Mouse (Mus musculus): ENCODE results near the gene Olfml1. TPM values are rescaled to one million over a fixed set of nuclear protein-coding genes. Genes with fewer than 3 reads are reported as not detected.

Gene Olfml1
- polyA plus RNA-seq, 1 experiment from 2014 or later, result 7.3 TPM

GRCm38 (mm10) chr7:107592641-107593040 is 25.4 kb downstream of the Olfml1 start:
- no peaks in the 10 kb centered on the region for H3K27me3 ChIP-seq (replicated peaks; ENCODE audit: control insufficient read depth, insufficient read depth, low read length)
- H3K9me3 ChIP-seq (ENCODE audit: control insufficient read depth), result no peaks in the 10 kb centered on the region
- no peak for ATAC-seq
- H3K4me2 ChIP-seq (replicated peaks; ENCODE audit: low read depth), result no peak overlapping the region
- H3K9ac ChIP-seq (ENCODE audit: low read depth, low read length), result no peak overlapping the region
- no peak for TF ChIP-seq CTCF (IDR thresholded peaks at IDR 0.05; ENCODE audit: low read depth)
- no peaks in the 10 kb centered on the region for H3K36me3 ChIP-seq (ENCODE audit: control insufficient read depth, insufficient read depth)
- WGBS, result 53% methylated on average over 2 of the region's 2 CpGs
- H3K4me1 ChIP-seq (replicated peaks; ENCODE audit: control insufficient read depth, insufficient read depth, low read length), result 0 out of 2 replicates have a peak, but pooled peaks cover 3% of the 10 kb centered on the region
- no peak overlapping the region for H3K27ac ChIP-seq (ENCODE audit: low read depth, low read length)
- no peak overlapping the region for H3K4me3 ChIP-seq (ENCODE audit: low read depth, low read length)

- WGBS, result 40% methylated on average over 7 of the region's 7 CpGs
- Histone ChIP-seq H3K9me3 (ENCODE audit: control insufficient read depth) (no peaks in the 10 kb centered on the region), H3K9ac (ENCODE audit: low read depth, low read length) (no peak overlapping the region)
Measured at GRCm38 (mm10) chr7:107593904-107594303, 26.7 kb downstream of the Olfml1 start.

GRCm38 (mm10) chr7:107594325-107594856 is 27.1 kb downstream of the Olfml1 start:
- Histone ChIP-seq H3K36me3 (ENCODE audit: control insufficient read depth, insufficient read depth) (no peaks in the 10 kb centered on the region), H3K9ac (ENCODE audit: low read depth, low read length) (peak overlapping the region; percentile 60), H3K4me3 (ENCODE audit: low read depth, low read length) (peak overlapping the region; percentile 60), H3K9me3 (ENCODE audit: control insufficient read depth) (no peaks in the 10 kb centered on the region), H3K4me2 (replicated peaks; ENCODE audit: low read depth) (peak overlapping the region; percentile 94), H3K4me1 (replicated peaks; ENCODE audit: control insufficient read depth, insufficient read depth, low read length) (0 out of 2 replicates have a peak, but pooled peaks cover 3% of the 10 kb centered on the region), H3K27ac (ENCODE audit: low read depth, low read length) (peak overlapping the region; percentile 82), H3K27me3 (replicated peaks; ENCODE audit: control insufficient read depth, insufficient read depth, low read length) (no peaks in the 10 kb centered on the region)
- peak; percentile 89 for ATAC-seq
- under 1% methylated on average over 16 of the region's 16 CpGs for WGBS
- TF ChIP-seq CTCF (IDR thresholded peaks at IDR 0.05; ENCODE audit: low read depth), result peak; percentile 77

More at GRCm38 (mm10) chr7:107593904-107594303, 26.7 kb downstream of the Olfml1 start:
- Histone ChIP-seq H3K36me3 (ENCODE audit: control insufficient read depth, insufficient read depth) (no peaks in the 10 kb centered on the region), H3K27ac (ENCODE audit: low read depth, low read length) (peak overlapping the region; percentile 82; the same call in 1 of the 2 replicates), H3K4me2 (replicated peaks; ENCODE audit: low read depth) (peak overlapping the region; percentile 94), H3K4me1 (replicated peaks; ENCODE audit: control insufficient read depth, insufficient read depth, low read length) (0 out of 2 replicates have a peak, but pooled peaks cover 3% of the 10 kb centered on the region), H3K27me3 (replicated peaks; ENCODE audit: control insufficient read depth, insufficient read depth, low read length) (no peaks in the 10 kb centered on the region), H3K4me3 (ENCODE audit: low read depth, low read length) (no peak overlapping the region)
- no peak for TF ChIP-seq CTCF (IDR thresholded peaks at IDR 0.05; ENCODE audit: low read depth)
- no peak for ATAC-seq

GRCm38 (mm10) chr7:107594857-107595402 is 27.7 kb downstream of the Olfml1 start, which contains the start of gene Ppfibp2:
Gene Ppfibp2, plus strand, starts transcription at chr7:107595207.
- TF ChIP-seq CTCF (IDR thresholded peaks at IDR 0.05; ENCODE audit: low read depth), result no peak
- H3K27ac ChIP-seq (ENCODE audit: low read depth, low read length), result peak within 1 kb of the TSS; percentile 82
- H3K4me1 ChIP-seq (replicated peaks; ENCODE audit: control insufficient read depth, insufficient read depth, low read length), result 0 out of 2 replicates have a peak, but pooled peaks cover 3% of the 10 kb centered on the region
- H3K27me3 ChIP-seq (replicated peaks; ENCODE audit: control insufficient read depth, insufficient read depth, low read length), result no peaks in the 10 kb centered on the region
- H3K36me3 ChIP-seq (ENCODE audit: control insufficient read depth, insufficient read depth), result no peaks in the 10 kb centered on the region
- WGBS, result 1% methylated on average over 24 of the region's 24 CpGs
- peak; percentile 99 for ATAC-seq
- H3K4me2 ChIP-seq (replicated peaks; ENCODE audit: low read depth), result peak within 1 kb of the TSS; percentile 94
- H3K9me3 ChIP-seq (ENCODE audit: control insufficient read depth), result no peaks in the 10 kb centered on the region
- H3K9ac ChIP-seq (ENCODE audit: low read depth, low read length), result peak within 1 kb of the TSS; percentile 60
- peak within 1 kb of the TSS; percentile 60 for H3K4me3 ChIP-seq (ENCODE audit: low read depth, low read length)

GRCm38 (mm10) chr7:107595426-107595825 is 28.2 kb downstream of the Olfml1 start:
- peak overlapping the region; percentile 60 for H3K4me3 ChIP-seq (ENCODE audit: low read depth, low read length)
- no peak for TF ChIP-seq CTCF (IDR thresholded peaks at IDR 0.05; ENCODE audit: low read depth)
- H3K27ac ChIP-seq (ENCODE audit: low read depth, low read length), result peak overlapping the region; percentile 82; the same call in 1 of the 2 replicates
- H3K9me3 ChIP-seq (ENCODE audit: control insufficient read depth), result no peaks in the 10 kb centered on the region
- 10% methylated on average over 13 of the region's 13 CpGs for WGBS
- H3K4me2 ChIP-seq (replicated peaks; ENCODE audit: low read depth), result peak overlapping the region; percentile 94
- no peaks in the 10 kb centered on the region for H3K27me3 ChIP-seq (replicated peaks; ENCODE audit: control insufficient read depth, insufficient read depth, low read length)
- H3K36me3 ChIP-seq (ENCODE audit: control insufficient read depth, insufficient read depth), result no peaks in the 10 kb centered on the region
- H3K4me1 ChIP-seq (replicated peaks; ENCODE audit: control insufficient read depth, insufficient read depth, low read length), result 0 out of 2 replicates have a peak, but pooled peaks cover 3% of the 10 kb centered on the region
- no peak for ATAC-seq
- H3K9ac ChIP-seq (ENCODE audit: low read depth, low read length), result peak overlapping the region; percentile 60; the same call in 1 of the 2 replicates

- Histone ChIP-seq H3K9me3 (ENCODE audit: control insufficient read depth) (no peaks in the 10 kb centered on the region), H3K4me1 (replicated peaks; ENCODE audit: control insufficient read depth, insufficient read depth, low read length) (0 out of 2 replicates have a peak, but pooled peaks cover 3% of the 10 kb centered on the region), H3K4me2 (replicated peaks; ENCODE audit: low read depth) (no peak overlapping the region), H3K9ac (ENCODE audit: low read depth, low read length) (no peak overlapping the region), H3K27ac (ENCODE audit: low read depth, low read length) (no peak overlapping the region), H3K4me3 (ENCODE audit: low read depth, low read length) (no peak overlapping the region), H3K36me3 (ENCODE audit: control insufficient read depth, insufficient read depth) (no peaks in the 10 kb centered on the region), H3K27me3 (replicated peaks; ENCODE audit: control insufficient read depth, insufficient read depth, low read length) (no peaks in the 10 kb centered on the region)
- no peak for ATAC-seq
- TF ChIP-seq CTCF (IDR thresholded peaks at IDR 0.05; ENCODE audit: low read depth), result no peak
Measured at GRCm38 (mm10) chr7:107596753-107597152, 29.5 kb downstream of the Olfml1 start.

Data from intestine, postnatal 0 days (tissue).